Mouse (Mus musculus) layer of hippocampus, adult 2 months (tissue): ENCODE data around the gene Wdr59. TPM values are rescaled to one million over a fixed set of nuclear protein-coding genes. Genes with fewer than 3 reads are reported as not detected.
A peak's percentile ranks its signal among the peaks of the same experiment; 100 is the strongest.

Experiments used
- DNase-seq, 2 experiments: peaks; one replicate each; pipeline ENCODE4 v3.0.0; 2022; ENCODE audit warnings: low spot score in 2 of 2
- H3K27ac ChIP-seq: fragments of 200-600 bp; 2 replicates; pipeline ENCODE4 v1.8.1; 2022
- H3K4me3 ChIP-seq: fragments of 200-600 bp; 2 replicates; pipeline ENCODE4 v1.8.1; 2022; ENCODE audit warnings: mild to moderate bottlenecking
- CTCF ChIP-seq: fragments of 200-600 bp; conservative IDR thresholded peaks from 2 replicates; pipeline ENCODE4 v1.8.1; 2022; ENCODE audit warnings: antibody characterized with exemption, mild to moderate bottlenecking, moderate library complexity
- total RNA-seq, 2 experiments: library from RNA; stranded (reverse); gene quantifications; 2 replicates each; pipeline ENCODE4 v1.2.3; 2021

Gene Wdr59
- total RNA-seq, 2 experiments from 2014 or later: 24.1 to 24.2 TPM

GRCm38 (mm10) chr8:111536031-111536977 is 14.4 kb upstream of the Wdr59 start, which contains the start of gene Znrf1:
Znrf1 (plus strand) TSS chr8:111536097.
- Histone ChIP-seq H3K4me3 (peak within 1 kb of the TSS; percentile 91), H3K27ac (peak within 1 kb of the TSS; percentile 95)
- DNase-seq: peak; percentile 27 to 69
- TF ChIP-seq CTCF: peak; percentile 69

GRCm38 (mm10) chr8:111535491-111535890 is 13.6 kb upstream of the Wdr59 start:
- no peak overlapping the region for H3K27ac ChIP-seq
- no peak for DNase-seq
- peak overlapping the region; percentile 91; the same call in 1 of the 2 replicates for H3K4me3 ChIP-seq
- TF ChIP-seq CTCF: no peak

GRCm38 (mm10) chr8:111533503-111533902 is 11.6 kb upstream of the Wdr59 start:
- Histone ChIP-seq H3K4me3 (no peak overlapping the region), H3K27ac (no peak overlapping the region)
- DNase-seq: no peak
- no peak for TF ChIP-seq CTCF

GRCm38 (mm10) chr8:111531621-111532020 is 9.7 kb upstream of the Wdr59 start:
- DNase-seq: no peak
- H3K27ac ChIP-seq: no peak overlapping the region
- no peak for TF ChIP-seq CTCF
- H3K4me3 ChIP-seq: no peak overlapping the region

- TF ChIP-seq CTCF: no peak
- no peak overlapping the region for H3K27ac ChIP-seq
- no peak overlapping the region for H3K4me3 ChIP-seq
- no peak for DNase-seq
These were observed 9.3 kb upstream of the Wdr59 start for GRCm38 (mm10) chr8:111531191-111531590.

- DNase-seq: no peak
- Histone ChIP-seq H3K27ac (no peak overlapping the region), H3K4me3 (no peak overlapping the region)
- no peak for TF ChIP-seq CTCF
These were observed 6.2 kb upstream of the Wdr59 start for GRCm38 (mm10) chr8:111528071-111528470.

GRCm38 (mm10) chr8:111527149-111527548 is 5.3 kb upstream of the Wdr59 start:
- no peak for DNase-seq
- no peak for TF ChIP-seq CTCF
- Histone ChIP-seq H3K27ac (no peak overlapping the region), H3K4me3 (no peak overlapping the region)

GRCm38 (mm10) chr8:111526403-111527024 is 4.6 kb upstream of the Wdr59 start:
- no peak for TF ChIP-seq CTCF
- DNase-seq: no peak
- Histone ChIP-seq H3K27ac (no peak overlapping the region), H3K4me3 (no peak overlapping the region)

GRCm38 (mm10) chr8:111517466-111517865 is 4.4 kb downstream of the Wdr59 start:
- DNase-seq: no peak
- no peak for TF ChIP-seq CTCF
- Histone ChIP-seq H3K4me3 (no peak overlapping the region), H3K27ac (no peak overlapping the region)

GRCm38 (mm10) chr8:111516451-111517035 is 5.3 kb downstream of the Wdr59 start:
- H3K4me3 ChIP-seq: no peak overlapping the region
- DNase-seq: no peak
- H3K27ac ChIP-seq: no peak overlapping the region
- no peak for TF ChIP-seq CTCF

- no peak for DNase-seq
- Histone ChIP-seq H3K27ac (no peak overlapping the region), H3K4me3 (no peak overlapping the region)
- no peak for TF ChIP-seq CTCF
These were observed 8.4 kb downstream of the Wdr59 start for GRCm38 (mm10) chr8:111513446-111513845.

- H3K27ac ChIP-seq: no peak overlapping the region
- H3K4me3 ChIP-seq: no peak overlapping the region
- TF ChIP-seq CTCF: no peak
- DNase-seq: no peak
These were observed 9.0 kb downstream of the Wdr59 start for GRCm38 (mm10) chr8:111512941-111513340.

GRCm38 (mm10) chr8:111510401-111510800 is 11.5 kb downstream of the Wdr59 start:
- Histone ChIP-seq H3K27ac (no peak overlapping the region), H3K4me3 (no peak overlapping the region)
- no peak for DNase-seq
- TF ChIP-seq CTCF: no peak

GRCm38 (mm10) chr8:111509278-111509677 is 12.6 kb downstream of the Wdr59 start:
- no peak for DNase-seq
- H3K27ac ChIP-seq: no peak overlapping the region
- H3K4me3 ChIP-seq: no peak overlapping the region
- no peak for TF ChIP-seq CTCF
